Mouse (Mus musculus) limb, embryonic 13.5 days (tissue): Measurements from ENCODE around the gene Peli1. TPM values are rescaled to one million over a fixed set of nuclear protein-coding genes. Genes with fewer than 3 reads are reported as not detected.

ENCODE experiments used
- ATAC-seq: fragments of 200-750 bp; cut with Nextera tagmentation; 2 replicates; pipeline ENCODE4 v1.8.0; 2017; ENCODE audit warnings: low read depth, moderate number of reproducible peaks, moderate TSS enrichment; ENCODE audit not compliant: low FRiP score
- H3K27ac ChIP-seq: fragments of 300-500 bp; sonication (generic); 2 replicates; pipeline ENCODE4 v1.5.1; 2015; ENCODE audit warnings: inconsistent platforms, mild to moderate bottlenecking, moderate library complexity
- H3K27me3 ChIP-seq: fragments of 300-500 bp; sonication (generic); 2 replicates; pipeline ENCODE4 v1.6.1; 2015; ENCODE audit warnings: mild to moderate bottlenecking, inconsistent platforms
- H3K36me3 ChIP-seq: fragments of 300-500 bp; sonication (generic); 2 replicates; pipeline ENCODE4 v1.6.1; 2015; ENCODE audit warnings: inconsistent platforms, mild to moderate bottlenecking, moderate library complexity
- H3K4me1 ChIP-seq: fragments of 300-500 bp; sonication (generic); 2 replicates; pipeline ENCODE4 v1.6.1; 2015; ENCODE audit warnings: inconsistent platforms
- H3K4me2 ChIP-seq: fragments of 300-500 bp; sonication (generic); replicated peaks from 2 replicates; pipeline ENCODE4 v1.6.1; 2015; ENCODE audit warnings: inconsistent platforms, mild to moderate bottlenecking, moderate library complexity
- H3K4me3 ChIP-seq: fragments of 300-500 bp; sonication (generic); 2 replicates; pipeline ENCODE4 v1.5.1; 2015; ENCODE audit warnings: moderate library complexity, mild to moderate bottlenecking, inconsistent platforms
- H3K9ac ChIP-seq: fragments of 300-500 bp; sonication (generic); 2 replicates; pipeline ENCODE4 v1.6.1; 2015; ENCODE audit warnings: mild to moderate bottlenecking, inconsistent platforms
- H3K9me3 ChIP-seq: fragments of 300-500 bp; sonication (generic); 2 replicates; pipeline ENCODE4 v1.6.1; 2016; ENCODE audit warnings: inconsistent platforms
- WGBS: fragments of 180-500 bp; shearing (Covaris S2); methylation state at CpG from one replicate; pipeline ENCODE4 v1.1.7; 2015; 5-methylcytosine and 5-hydroxymethylcytosine counted together
- polyA plus RNA-seq: library from polyadenylated mRNA; unstranded; fragments of >200 nt; fragmentation: Nextera tagmentation; extraction: Ambion mirVana; gene quantifications from 2 replicates; pipeline ENCODE4 v1.2.1, GENCODE M21; 2015

Gene Peli1
- polyA plus RNA-seq, 1 experiment from 2014 or later, result 44.5 TPM

DNA sequence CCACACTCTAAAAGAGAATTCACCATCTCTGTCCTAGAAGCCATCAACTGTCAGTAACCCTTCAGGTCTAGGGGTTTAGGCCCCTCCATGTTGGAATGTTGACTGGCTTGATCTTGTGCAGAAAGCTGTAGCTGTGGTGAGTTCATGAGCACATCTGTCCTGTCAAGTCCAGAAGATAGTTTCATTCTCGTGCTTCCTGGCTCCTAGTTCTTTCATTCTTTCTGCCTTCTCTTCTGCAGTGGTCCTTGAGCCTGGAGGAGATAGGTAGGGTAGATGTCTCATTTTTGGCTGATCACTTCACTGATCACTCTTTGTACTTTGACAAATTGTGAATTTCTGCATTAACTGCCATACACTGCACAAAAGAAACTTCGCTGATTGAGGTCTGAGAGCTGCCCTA is 7.4 kb downstream of the Peli1 start:
- Histone ChIP-seq H3K9me3 (no peaks in the 10 kb centered on the region), H3K9ac (no peak overlapping the region)
- WGBS, result 88% methylated on average over 2 of the region's 2 CpGs

DNA sequence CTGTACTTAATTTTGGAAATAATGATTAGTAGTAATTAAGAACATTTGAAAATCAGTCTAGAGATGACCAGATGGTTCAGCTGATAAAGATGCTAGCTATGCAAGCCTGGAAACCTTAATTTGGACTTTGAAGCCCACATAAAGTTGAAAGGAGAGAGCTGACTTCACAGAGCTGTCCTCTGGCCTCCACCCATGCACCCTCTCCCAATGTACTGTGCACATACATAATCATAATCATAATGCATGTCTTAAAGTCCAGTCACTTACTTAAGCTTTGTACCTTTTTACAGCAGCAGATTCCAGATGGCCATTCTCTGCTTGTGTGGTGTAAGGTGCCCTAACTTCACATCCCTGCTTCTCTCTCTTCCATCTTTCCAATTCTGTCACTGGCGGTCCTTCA is 9.6 kb downstream of the Peli1 start:
- no peak for ATAC-seq
- Histone ChIP-seq H3K4me3 (no peak overlapping the region), H3K9ac (no peak overlapping the region), H3K27ac (no peak overlapping the region), H3K4me2 (no peak overlapping the region), H3K4me1 (no peaks in the 10 kb centered on the region), H3K9me3 (no peaks in the 10 kb centered on the region), H3K36me3 (0 out of 2 replicates have a peak, but pooled peaks cover 3% of the 10 kb centered on the region), H3K27me3 (no peaks in the 10 kb centered on the region)
- WGBS, result 96% methylated on average over 1 of the region's 1 CpGs

More for the DNA sequence above, 7.4 kb downstream of the Peli1 start:
- no peak overlapping the region for H3K4me2 ChIP-seq
- H3K4me1 ChIP-seq, result peaks cover 10% of the 10 kb centered on the region
- ATAC-seq, result no peak
- no peaks in the 10 kb centered on the region for H3K27me3 ChIP-seq
- H3K27ac ChIP-seq, result no peak overlapping the region
- 0 out of 2 replicates have a peak, but pooled peaks cover 3% of the 10 kb centered on the region for H3K36me3 ChIP-seq
- no peak overlapping the region for H3K4me3 ChIP-seq

DNA sequence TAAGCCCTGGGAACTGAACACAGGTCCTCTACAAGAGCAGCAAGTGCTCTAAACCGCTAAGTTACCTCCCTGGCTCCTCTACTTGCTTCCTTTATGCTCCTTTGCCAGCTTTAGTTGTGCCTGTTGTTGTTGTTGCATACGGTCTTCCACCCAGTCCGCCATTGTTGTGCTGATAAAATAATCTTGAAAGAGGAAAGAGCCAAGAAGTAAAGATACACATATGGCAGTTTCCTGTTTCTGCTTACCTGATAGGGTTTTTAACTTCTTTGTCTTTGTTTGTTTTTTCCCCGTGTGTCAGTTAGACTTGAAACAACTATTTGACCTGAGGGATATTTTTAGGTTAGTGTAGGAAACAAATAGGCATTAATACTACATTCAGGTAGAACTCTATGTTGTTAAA is 10.2 kb downstream of the Peli1 start:
- H3K4me3 ChIP-seq, result no peak overlapping the region
- H3K9ac ChIP-seq, result no peak overlapping the region
- no peaks in the 10 kb centered on the region for H3K4me1 ChIP-seq
- H3K27ac ChIP-seq, result no peak overlapping the region
- WGBS, result 74% methylated on average over 4 of the region's 4 CpGs
- H3K27me3 ChIP-seq, result no peaks in the 10 kb centered on the region
- no peak for ATAC-seq
- H3K36me3 ChIP-seq, result 0 out of 2 replicates have a peak, but pooled peaks cover 3% of the 10 kb centered on the region
- no peak overlapping the region for H3K4me2 ChIP-seq
- no peaks in the 10 kb centered on the region for H3K9me3 ChIP-seq

DNA sequence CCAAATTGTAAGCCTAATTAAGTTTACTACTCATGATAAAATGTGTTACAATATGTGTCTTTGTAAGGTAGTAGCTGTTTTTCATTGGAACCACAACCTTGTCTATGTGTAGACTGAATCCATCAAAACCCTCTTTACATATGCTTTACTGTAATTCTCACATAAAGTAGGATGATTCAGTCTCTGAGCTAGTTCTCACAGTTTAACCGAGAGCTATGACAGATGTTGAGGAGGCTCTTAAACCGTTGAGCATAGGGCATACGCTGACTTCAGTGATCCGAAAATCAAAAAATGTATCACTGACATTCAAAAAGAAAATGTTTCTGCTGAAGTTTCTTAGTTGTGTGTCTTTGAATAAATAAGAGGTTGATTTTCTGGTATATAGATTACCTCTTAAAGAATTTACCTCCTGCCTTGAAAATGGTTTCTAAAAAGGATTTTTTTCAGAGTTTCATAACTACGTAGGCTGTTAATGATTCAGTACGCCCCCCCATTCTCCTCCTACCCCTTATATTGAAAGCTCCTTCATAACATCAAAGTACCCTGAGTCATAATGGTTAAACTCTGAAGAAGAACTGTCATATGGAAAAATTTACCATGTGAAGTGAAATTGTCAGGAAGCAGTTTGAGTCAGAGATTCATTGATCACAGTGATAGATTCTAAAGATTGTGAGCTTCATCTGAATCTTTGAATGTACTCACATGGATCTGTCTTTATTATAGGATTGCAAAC is 11.3 kb downstream of the Peli1 start:
- H3K9me3 ChIP-seq, result no peaks in the 10 kb centered on the region
- ATAC-seq, result no peak
- no peak overlapping the region for H3K9ac ChIP-seq
- no peaks in the 10 kb centered on the region for H3K4me1 ChIP-seq
- no peak overlapping the region for H3K27ac ChIP-seq
- no peak overlapping the region for H3K4me3 ChIP-seq
- 88% methylated on average over 6 of the region's 6 CpGs for WGBS
- H3K36me3 ChIP-seq, result peaks cover 8% of the 10 kb centered on the region
- H3K4me2 ChIP-seq, result no peak overlapping the region
- H3K27me3 ChIP-seq, result no peaks in the 10 kb centered on the region

DNA sequence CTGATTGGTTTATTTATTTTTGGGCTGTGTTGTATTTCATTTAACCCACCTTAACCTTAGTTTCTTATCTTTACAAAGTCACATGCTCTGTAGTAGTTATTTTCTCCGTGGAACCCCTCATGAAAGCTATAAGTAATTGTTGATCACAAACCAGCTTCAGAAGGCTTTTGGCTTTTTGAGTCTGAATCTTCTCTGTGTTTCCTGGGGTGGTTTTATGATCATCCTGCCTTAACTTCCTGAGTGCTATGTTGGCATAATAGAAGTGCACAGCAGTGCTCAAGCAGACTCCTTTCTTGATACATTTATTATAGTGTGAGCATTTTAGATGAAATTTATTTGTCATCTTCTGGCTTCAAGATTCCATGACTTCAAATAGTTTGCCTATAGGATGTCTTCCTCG is 12.1 kb downstream of the Peli1 start:
- H3K27ac ChIP-seq, result no peak overlapping the region
- H3K36me3 ChIP-seq, result peaks cover 10% of the 10 kb centered on the region
- no peak overlapping the region for H3K9ac ChIP-seq
- H3K4me3 ChIP-seq, result no peak overlapping the region
- ATAC-seq, result no peak
- H3K9me3 ChIP-seq, result no peaks in the 10 kb centered on the region
- WGBS, result 73% methylated on average over 2 of the region's 2 CpGs
- H3K27me3 ChIP-seq, result no peaks in the 10 kb centered on the region
- H3K4me2 ChIP-seq, result no peak overlapping the region
- no peaks in the 10 kb centered on the region for H3K4me1 ChIP-seq

- no peaks in the 10 kb centered on the region for H3K9me3 ChIP-seq
- no peak for ATAC-seq
Observed at GRCm38 (mm10) chr11:21105393-21105792, 14.3 kb downstream of the Peli1 start.

GRCm38 (mm10) chr11:21107120-21107519 is 16.0 kb downstream of the Peli1 start:
- 87% methylated on average over 1 of the region's 1 CpGs for WGBS
- no peak overlapping the region for H3K4me2 ChIP-seq

More at GRCm38 (mm10) chr11:21105393-21105792, 14.3 kb downstream of the Peli1 start:
- 92% methylated on average over 1 of the region's 1 CpGs for WGBS
- H3K36me3 ChIP-seq, result peaks cover 14% of the 10 kb centered on the region
- H3K27me3 ChIP-seq, result no peaks in the 10 kb centered on the region
- no peak overlapping the region for H3K9ac ChIP-seq
- no peaks in the 10 kb centered on the region for H3K4me1 ChIP-seq
- H3K4me3 ChIP-seq, result no peak overlapping the region
- no peak overlapping the region for H3K4me2 ChIP-seq
- H3K27ac ChIP-seq, result no peak overlapping the region

GRCm38 (mm10) chr11:21109279-21109678 is 18.2 kb downstream of the Peli1 start:
- Histone ChIP-seq H3K4me1 (no peaks in the 10 kb centered on the region), H3K27me3 (no peaks in the 10 kb centered on the region), H3K9ac (no peak overlapping the region), H3K27ac (no peak overlapping the region), H3K4me2 (no peak overlapping the region), H3K4me3 (no peak overlapping the region), H3K9me3 (no peaks in the 10 kb centered on the region), H3K36me3 (peaks cover 14% of the 10 kb centered on the region)
- 92% methylated on average over 2 of the region's 2 CpGs for WGBS
- no peak for ATAC-seq

More at GRCm38 (mm10) chr11:21107120-21107519, 16.0 kb downstream of the Peli1 start:
- no peak for ATAC-seq
- no peak overlapping the region for H3K4me3 ChIP-seq
- peaks cover 14% of the 10 kb centered on the region for H3K36me3 ChIP-seq
- no peaks in the 10 kb centered on the region for H3K9me3 ChIP-seq
- H3K27me3 ChIP-seq, result no peaks in the 10 kb centered on the region
- no peaks in the 10 kb centered on the region for H3K4me1 ChIP-seq
- no peak overlapping the region for H3K9ac ChIP-seq
- no peak overlapping the region for H3K27ac ChIP-seq

- no peak overlapping the region for H3K9ac ChIP-seq
- no peak overlapping the region for H3K4me2 ChIP-seq
- H3K4me1 ChIP-seq, result 0 out of 2 replicates have a peak, but pooled peaks cover 4% of the 10 kb centered on the region
- H3K4me3 ChIP-seq, result no peak overlapping the region
- no peak for ATAC-seq
- H3K27ac ChIP-seq, result no peak overlapping the region
- H3K9me3 ChIP-seq, result no peaks in the 10 kb centered on the region
- H3K27me3 ChIP-seq, result no peaks in the 10 kb centered on the region
- WGBS, result 97% methylated on average over 2 of the region's 2 CpGs
- H3K36me3 ChIP-seq, result no peaks in the 10 kb centered on the region
Observed at GRCm38 (mm10) chr11:21114516-21114915, 23.4 kb downstream of the Peli1 start.

DNA sequence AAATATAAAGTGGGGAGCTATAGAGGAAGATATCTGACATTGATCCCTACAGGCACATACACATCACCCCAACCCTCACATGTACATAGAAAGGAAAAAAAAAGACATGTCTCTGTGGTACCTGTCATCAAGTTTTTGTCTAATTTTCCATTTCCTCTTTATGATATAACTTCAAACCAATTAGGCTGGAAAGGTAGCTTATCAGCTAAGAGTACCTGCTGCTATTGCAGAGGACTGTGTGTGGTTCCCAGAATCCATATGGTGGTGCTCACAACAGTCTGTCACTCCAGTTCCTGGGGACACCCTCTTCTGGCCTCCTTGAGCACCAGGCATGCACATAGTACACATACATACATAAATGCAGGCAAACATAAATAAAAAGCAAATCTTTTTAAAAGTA is 24.7 kb downstream of the Peli1 start:
- no peak overlapping the region for H3K9ac ChIP-seq
- H3K27ac ChIP-seq, result no peak overlapping the region
- H3K36me3 ChIP-seq, result no peaks in the 10 kb centered on the region
- 0 out of 2 replicates have a peak, but pooled peaks cover 4% of the 10 kb centered on the region for H3K4me1 ChIP-seq
- H3K4me2 ChIP-seq, result no peak overlapping the region
- H3K4me3 ChIP-seq, result no peak overlapping the region
- no peak for ATAC-seq
- H3K27me3 ChIP-seq, result no peaks in the 10 kb centered on the region
- no peaks in the 10 kb centered on the region for H3K9me3 ChIP-seq

DNA sequence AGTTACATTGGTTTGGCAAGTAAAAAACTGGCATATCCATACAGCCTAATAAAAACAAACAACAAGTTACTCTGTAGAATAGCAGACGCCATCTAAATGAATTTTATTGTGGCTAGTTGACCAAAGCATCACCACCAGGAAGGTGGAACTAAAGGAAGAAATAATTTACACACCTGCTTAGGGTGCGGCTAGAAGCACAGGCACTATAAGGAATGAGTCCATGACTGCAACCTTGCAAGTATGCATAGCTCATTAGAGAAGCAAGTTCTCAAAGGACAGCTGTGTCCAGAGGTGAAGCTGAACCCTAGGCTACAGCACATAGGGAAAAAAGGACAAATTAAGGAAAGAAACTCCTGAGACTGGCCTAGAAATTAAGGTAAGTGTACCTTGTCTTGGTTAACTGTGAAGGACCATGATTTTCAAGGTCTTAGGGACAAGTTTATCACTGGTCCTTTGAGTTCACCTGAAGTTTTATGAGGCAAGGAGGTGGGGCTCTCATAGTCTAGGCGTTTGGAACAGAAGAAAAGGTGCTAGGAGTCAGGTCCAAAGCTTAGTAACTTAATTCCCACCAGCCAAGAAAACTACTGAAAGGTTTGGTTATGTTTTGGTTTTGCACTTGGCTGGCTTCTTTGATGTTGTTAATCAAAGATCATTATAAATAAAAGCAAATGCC is 25.7 kb downstream of the Peli1 start:
- no peak overlapping the region for H3K4me2 ChIP-seq
- H3K27me3 ChIP-seq, result no peaks in the 10 kb centered on the region
- H3K9ac ChIP-seq, result no peak overlapping the region
- H3K4me3 ChIP-seq, result no peak overlapping the region
- WGBS, result 54% methylated on average over 3 of the region's 3 CpGs
- H3K9me3 ChIP-seq, result no peaks in the 10 kb centered on the region
- H3K4me1 ChIP-seq, result 0 out of 2 replicates have a peak, but pooled peaks cover 4% of the 10 kb centered on the region
- no peaks in the 10 kb centered on the region for H3K36me3 ChIP-seq
- H3K27ac ChIP-seq, result no peak overlapping the region
- ATAC-seq, result no peak

DNA sequence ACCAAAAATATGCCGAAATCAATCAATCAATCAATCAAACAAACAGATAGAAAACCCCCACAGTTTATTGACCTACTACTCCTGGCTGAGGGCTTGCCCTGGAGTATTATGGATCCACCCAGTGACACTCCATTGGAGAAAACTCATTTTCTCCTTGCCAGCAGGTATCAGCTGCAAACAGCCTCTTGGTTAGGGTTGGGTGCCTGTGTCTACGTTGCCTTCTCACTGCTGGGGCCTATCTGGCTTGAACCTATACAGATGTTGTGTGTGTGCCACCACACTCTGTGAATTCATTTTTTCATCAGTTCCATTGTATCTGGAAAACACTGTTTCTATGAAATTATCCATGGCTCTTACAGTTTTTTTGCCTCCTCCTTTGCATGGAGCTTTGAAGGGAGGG is 30.6 kb downstream of the Peli1 start:
- Histone ChIP-seq H3K27ac (no peak overlapping the region), H3K4me3 (no peak overlapping the region), H3K9ac (no peak overlapping the region), H3K4me2 (no peak overlapping the region), H3K27me3 (no peaks in the 10 kb centered on the region), H3K36me3 (peaks cover 4% of the 10 kb centered on the region; the same call in 1 of the 2 replicates), H3K9me3 (no peaks in the 10 kb centered on the region), H3K4me1 (0 out of 2 replicates have a peak, but pooled peaks cover 1% of the 10 kb centered on the region)
- ATAC-seq, result no peak
- WGBS, result 95% methylated on average over 2 of the region's 2 CpGs
